Mouse (Mus musculus) intestine, embryonic 15.5 days (tissue): ENCODE results near the gene Sgsm2. TPM values are rescaled to one million over a fixed set of nuclear protein-coding genes. Genes with fewer than 3 reads are reported as not detected.

Experiments
- ATAC-seq: fragments of 200-750 bp; cut with Nextera tagmentation; 2 replicates; pipeline ENCODE4 v1.8.0; 2017; ENCODE audit warnings: moderate TSS enrichment, moderate library complexity
- H3K27ac ChIP-seq: fragments of 300-500 bp; sonication (generic); 2 replicates; pipeline ENCODE4 v1.5.1; 2015; ENCODE audit warnings: mild to moderate bottlenecking, inconsistent platforms
- H3K27me3 ChIP-seq: fragments of 300-500 bp; sonication (generic); replicated peaks from 2 replicates; pipeline ENCODE4 v1.6.1; 2015; ENCODE audit warnings: inconsistent platforms
- H3K36me3 ChIP-seq: fragments of 300-500 bp; sonication (generic); 2 replicates; pipeline ENCODE4 v1.6.1; 2015; ENCODE audit warnings: inconsistent platforms
- H3K4me1 ChIP-seq: fragments of 300-500 bp; sonication (generic); replicated peaks from 2 replicates; pipeline ENCODE4 v1.6.1; 2015; ENCODE audit warnings: inconsistent platforms
- H3K4me2 ChIP-seq: fragments of 300-500 bp; sonication (generic); replicated peaks from 2 replicates; pipeline ENCODE4 v1.6.1; 2015; ENCODE audit warnings: mild to moderate bottlenecking, inconsistent platforms
- H3K4me3 ChIP-seq: fragments of 300-500 bp; sonication (generic); replicated peaks from 2 replicates; pipeline ENCODE4 v1.5.1; 2015; ENCODE audit warnings: inconsistent platforms
- H3K9ac ChIP-seq: fragments of 300-500 bp; sonication (generic); 2 replicates; pipeline ENCODE4 v1.6.1; 2015; ENCODE audit warnings: inconsistent platforms
- H3K9me3 ChIP-seq: fragments of 300-500 bp; sonication (generic); 2 replicates; pipeline ENCODE4 v1.6.1; 2016; ENCODE audit warnings: inconsistent platforms
- WGBS: fragments of 180-500 bp; shearing (Covaris S2); methylation state at CpG from one replicate; pipeline ENCODE4 v1.1.7; 2015; 5-methylcytosine and 5-hydroxymethylcytosine counted together
- polyA plus RNA-seq: library from polyadenylated mRNA; unstranded; fragments of >200 nt; fragmentation: Nextera tagmentation; extraction: Ambion mirVana; gene quantifications from 2 replicates; pipeline ENCODE4 v1.2.1, GENCODE M21; 2015

Gene Sgsm2
- polyA plus RNA-seq, 1 experiment from 2014 or later = 5.1 TPM

- WGBS = 77% methylated on average over 12 of the region's 12 CpGs
- Histone ChIP-seq H3K9ac (no peak overlapping the region), H3K9me3 (no peaks in the 10 kb centered on the region), H3K36me3 (peaks cover 40% of the 10 kb centered on the region), H3K27ac (no peak overlapping the region), H3K27me3 (no peaks in the 10 kb centered on the region), H3K4me2 (no peak overlapping the region), H3K4me3 (no peak overlapping the region), H3K4me1 (no peaks in the 10 kb centered on the region)
- no peak for ATAC-seq
Observed at GRCm38 (mm10) chr11:74908618-74909399, 11.9 kb upstream of the Sgsm2 start.

GRCm38 (mm10) chr11:74907850-74908249, 11.0 kb upstream of the Sgsm2 start:
- Histone ChIP-seq H3K4me1 (no peaks in the 10 kb centered on the region), H3K27me3 (no peaks in the 10 kb centered on the region), H3K36me3 (peaks cover 44% of the 10 kb centered on the region), H3K9me3 (no peaks in the 10 kb centered on the region), H3K9ac (no peak overlapping the region), H3K27ac (no peak overlapping the region), H3K4me3 (no peak overlapping the region), H3K4me2 (no peak overlapping the region)
- WGBS = 89% methylated on average over 6 of the region's 6 CpGs
- ATAC-seq = no peak

GRCm38 (mm10) chr11:74902416-74902815, 5.6 kb upstream of the Sgsm2 start:
- no peaks in the 10 kb centered on the region for H3K27me3 ChIP-seq
- no peak overlapping the region for H3K27ac ChIP-seq
- H3K4me2 ChIP-seq = no peak overlapping the region
- 77% methylated on average over 5 of the region's 5 CpGs for WGBS
- peaks cover 45% of the 10 kb centered on the region for H3K36me3 ChIP-seq
- H3K4me3 ChIP-seq = no peak overlapping the region
- H3K4me1 ChIP-seq = peaks cover 17% of the 10 kb centered on the region
- no peak for ATAC-seq
- H3K9me3 ChIP-seq = no peaks in the 10 kb centered on the region
- H3K9ac ChIP-seq = no peak overlapping the region

- WGBS = 66% methylated on average over 6 of the region's 6 CpGs
- no peak overlapping the region for H3K9ac ChIP-seq
- peaks cover 37% of the 10 kb centered on the region for H3K36me3 ChIP-seq
- ATAC-seq = peak; percentile 35; the same call in 1 of the 2 replicates
- no peak overlapping the region for H3K4me3 ChIP-seq
- peaks cover 17% of the 10 kb centered on the region for H3K4me1 ChIP-seq
- no peaks in the 10 kb centered on the region for H3K27me3 ChIP-seq
- peak overlapping the region; percentile 97 for H3K4me2 ChIP-seq
- no peaks in the 10 kb centered on the region for H3K9me3 ChIP-seq
- peak overlapping the region; percentile 24; the same call in 1 of the 2 replicates for H3K27ac ChIP-seq
Observed at GRCm38 (mm10) chr11:74901555-74901954, 4.7 kb upstream of the Sgsm2 start.

- Histone ChIP-seq H3K4me3 (peak overlapping the region; percentile 83), H3K27ac (peak overlapping the region; percentile 87; the same call in 1 of the 2 replicates), H3K27me3 (no peaks in the 10 kb centered on the region), H3K9ac (peak overlapping the region; percentile 73), H3K4me1 (peaks cover 17% of the 10 kb centered on the region), H3K9me3 (no peaks in the 10 kb centered on the region), H3K36me3 (peaks cover 20% of the 10 kb centered on the region), H3K4me2 (peak overlapping the region; percentile 97)
- no peak for ATAC-seq
- 0% methylated on average over 7 of the region's 7 CpGs for WGBS
Observed at GRCm38 (mm10) chr11:74898517-74898827, 1.6 kb upstream of the Sgsm2 start.

- peaks cover 16% of the 10 kb centered on the region; the same call in 1 of the 2 replicates for H3K36me3 ChIP-seq
- peak within 1 kb of the TSS; percentile 87 for H3K27ac ChIP-seq
- no peaks in the 10 kb centered on the region for H3K27me3 ChIP-seq
- H3K4me3 ChIP-seq = peak within 1 kb of the TSS; percentile 83
- H3K9ac ChIP-seq = peak within 1 kb of the TSS; percentile 73
- peaks cover 17% of the 10 kb centered on the region for H3K4me1 ChIP-seq
- H3K9me3 ChIP-seq = no peaks in the 10 kb centered on the region
- WGBS = under 1% methylated on average over 54 of the region's 54 CpGs
- H3K4me2 ChIP-seq = peak within 1 kb of the TSS; percentile 97
- ATAC-seq = peak; percentile 80
Observed at GRCm38 (mm10) chr11:74897678-74898516, 1.0 kb upstream of the Sgsm2 start, which contains the start of gene Tsr1. Tsr1 (plus strand) TSS chr11:74898071.

GRCm38 (mm10) chr11:74895980-74896900, 620 bp downstream of the Sgsm2 start:
- Histone ChIP-seq H3K4me2 (peak overlapping the region; percentile 97), H3K36me3 (peaks cover 10% of the 10 kb centered on the region; the same call in 1 of the 2 replicates), H3K4me1 (peaks cover 12% of the 10 kb centered on the region; the same call in 1 of the 2 replicates), H3K9me3 (no peaks in the 10 kb centered on the region), H3K9ac (peak overlapping the region; percentile 73), H3K4me3 (peak overlapping the region; percentile 83), H3K27ac (peak overlapping the region; percentile 87), H3K27me3 (no peaks in the 10 kb centered on the region)
- WGBS = 1% methylated on average over 52 of the region's 55 CpGs
- ATAC-seq = peak; percentile 73

GRCm38 (mm10) chr11:74894619-74895018, 2.2 kb downstream of the Sgsm2 start:
- WGBS = 73% methylated on average over 4 of the region's 4 CpGs
- no peaks in the 10 kb centered on the region for H3K36me3 ChIP-seq
- H3K9ac ChIP-seq = no peak overlapping the region

GRCm38 (mm10) chr11:74883098-74883497, 13.8 kb downstream of the Sgsm2 start:
- Histone ChIP-seq H3K27me3 (no peaks in the 10 kb centered on the region), H3K9me3 (no peaks in the 10 kb centered on the region), H3K27ac (no peak overlapping the region), H3K4me2 (no peak overlapping the region), H3K36me3 (no peaks in the 10 kb centered on the region), H3K4me1 (peaks cover 3% of the 10 kb centered on the region; the same call in 1 of the 2 replicates), H3K9ac (no peak overlapping the region), H3K4me3 (no peak overlapping the region)
- WGBS = 93% methylated on average over 10 of the region's 10 CpGs
- ATAC-seq = no peak

More at GRCm38 (mm10) chr11:74894619-74895018, 2.2 kb downstream of the Sgsm2 start:
- H3K27ac ChIP-seq = no peak overlapping the region
- 0 out of 2 replicates have a peak, but pooled peaks cover 2% of the 10 kb centered on the region for H3K4me1 ChIP-seq
- H3K4me2 ChIP-seq = no peak overlapping the region
- H3K4me3 ChIP-seq = no peak overlapping the region
- H3K27me3 ChIP-seq = no peaks in the 10 kb centered on the region
- H3K9me3 ChIP-seq = no peaks in the 10 kb centered on the region
- ATAC-seq = no peak

GRCm38 (mm10) chr11:74881979-74882378, 14.9 kb downstream of the Sgsm2 start:
- no peak overlapping the region for H3K27ac ChIP-seq
- H3K4me1 ChIP-seq = peaks cover 4% of the 10 kb centered on the region; the same call in 1 of the 2 replicates
- WGBS = 64% methylated on average over 14 of the region's 14 CpGs
- no peaks in the 10 kb centered on the region for H3K36me3 ChIP-seq
- no peaks in the 10 kb centered on the region for H3K9me3 ChIP-seq
- H3K4me2 ChIP-seq = no peak overlapping the region
- H3K4me3 ChIP-seq = no peak overlapping the region
- no peak overlapping the region for H3K9ac ChIP-seq
- no peak for ATAC-seq
- no peaks in the 10 kb centered on the region for H3K27me3 ChIP-seq

- WGBS = 86% methylated on average over 9 of the region's 9 CpGs
- Histone ChIP-seq H3K9ac (no peak overlapping the region), H3K27ac (no peak overlapping the region), H3K36me3 (no peaks in the 10 kb centered on the region), H3K4me1 (peaks cover 12% of the 10 kb centered on the region; the same call in 1 of the 2 replicates), H3K27me3 (no peaks in the 10 kb centered on the region), H3K4me3 (no peak overlapping the region), H3K9me3 (no peaks in the 10 kb centered on the region), H3K4me2 (no peak overlapping the region)
- ATAC-seq = no peak
Observed at GRCm38 (mm10) chr11:74880999-74881398, 15.9 kb downstream of the Sgsm2 start.
